In genomic region chr12:107713191-107713590, GRCm38 (mm10) we compare ENCODE assay signal across 19 mouse cellular contexts.
A peak's percentile ranks its signal among the peaks of the same experiment; 100 is the strongest.
DNase-seq lines count a peak whose midpoint lies in the region; ATAC-seq lines count a peak whose summit lies in the region.
"Had no signal": no experiment of that assay in that cellular context is flagged by ENCODE, and none has a peak within 500 bp of the region (broad histone marks: within the 10 kb centered on the region; RNA-seq: fewer than 3 reads in every experiment).

No protein-coding gene starts in this region.

- no peak for ATAC-seq in forebrain, embryonic 12.5 days (ENCODE audit: low FRiP score)
- ATAC-seq in neural tube, embryonic 11.5 days (ENCODE audit: insufficient read depth, low FRiP score, low TSS enrichment): no peak
- no peak for ATAC-seq in neural tube, embryonic 15.5 days (ENCODE audit: low FRiP score)
- 0 out of 2 replicates have a peak, but pooled peaks have one; percentile 39 for ATAC-seq in embryonic facial prominence, embryonic 14.5 days (ENCODE audit: low read depth)
- ATAC-seq: inflammation-experienced regulatory T-cells, adult 6 months; intestine, postnatal 0 days had no signal

- H3K27ac ChIP-seq in forebrain, embryonic 10.5 days: peak overlapping the region; percentile 41
- no peak overlapping the region for H3K27ac ChIP-seq in forebrain, embryonic 12.5 days
- H3K27ac ChIP-seq in neural tube, embryonic 11.5 days (ENCODE audit: low read depth, low read length): no peak overlapping the region
- no peak overlapping the region for H3K27ac ChIP-seq in neural tube, embryonic 15.5 days (replicated peaks)
- no peak overlapping the region for H3K27ac ChIP-seq in embryonic facial prominence, embryonic 14.5 days (replicated peaks; ENCODE audit: low read depth, low read length)
- H3K27ac ChIP-seq: gastrocnemius, adult 2 months; hindbrain, embryonic 15.5 days had no signal

- H3K4me3 ChIP-seq in forebrain, embryonic 10.5 days: no peak overlapping the region
- no peak overlapping the region for H3K4me3 ChIP-seq in forebrain, embryonic 12.5 days (replicated peaks)
- no peak overlapping the region for H3K4me3 ChIP-seq in neural tube, embryonic 11.5 days (ENCODE audit: low read depth, low read length)
- no peak overlapping the region for H3K4me3 ChIP-seq in neural tube, embryonic 15.5 days (replicated peaks)
- no peak overlapping the region for H3K4me3 ChIP-seq in embryonic facial prominence, embryonic 14.5 days (ENCODE audit: low read depth, low read length)
- H3K4me3 ChIP-seq: erythroblast, embryonic 14.5 days; gastrocnemius, adult 2 months; heart, embryonic 12.5 days; hindbrain, embryonic 15.5 days had no signal

- H3K4me1 ChIP-seq in forebrain, embryonic 10.5 days: peaks cover 40% of the 10 kb centered on the region
- H3K4me1 ChIP-seq in forebrain, embryonic 12.5 days: peaks cover 7% of the 10 kb centered on the region
- H3K4me1 ChIP-seq in neural tube, embryonic 11.5 days (ENCODE audit: control insufficient read depth, insufficient read depth, low read length): 0 out of 2 replicates have a peak, but pooled peaks cover 2% of the 10 kb centered on the region
- peaks cover 4% of the 10 kb centered on the region; the same call in 1 of the 2 replicates for H3K4me1 ChIP-seq in neural tube, embryonic 15.5 days
- H3K4me1 ChIP-seq in embryonic facial prominence, embryonic 14.5 days (ENCODE audit: control insufficient read depth, insufficient read depth, low read length): peaks cover 34% of the 10 kb centered on the region

- H3K4me2 ChIP-seq in forebrain, embryonic 12.5 days: no peak overlapping the region
- no peak overlapping the region for H3K4me2 ChIP-seq in neural tube, embryonic 11.5 days (ENCODE audit: low read depth)
- no peak overlapping the region for H3K4me2 ChIP-seq in neural tube, embryonic 15.5 days
- H3K4me2 ChIP-seq in embryonic facial prominence, embryonic 14.5 days (ENCODE audit: low read depth, low read length): no peak overlapping the region; the same call in 1 of the 2 replicates
- H3K4me2 ChIP-seq: heart, embryonic 12.5 days; hindbrain, embryonic 15.5 days had no signal

- H3K9ac ChIP-seq in forebrain, embryonic 12.5 days: no peak overlapping the region
- H3K9ac ChIP-seq in neural tube, embryonic 11.5 days (ENCODE audit: low read length): peak overlapping the region; percentile 24; the same call in 1 of the 2 replicates
- H3K9ac ChIP-seq in neural tube, embryonic 15.5 days (replicated peaks): no peak overlapping the region
- no peak overlapping the region for H3K9ac ChIP-seq in embryonic facial prominence, embryonic 14.5 days (ENCODE audit: low read depth, low read length)
- H3K9ac ChIP-seq: heart, embryonic 12.5 days; hindbrain, embryonic 15.5 days had no signal

- no peaks in the 10 kb centered on the region for H3K36me3 ChIP-seq in forebrain, embryonic 10.5 days (replicated peaks)
- no peaks in the 10 kb centered on the region for H3K36me3 ChIP-seq in forebrain, embryonic 12.5 days (replicated peaks)
- no peaks in the 10 kb centered on the region for H3K36me3 ChIP-seq in neural tube, embryonic 11.5 days (ENCODE audit: control insufficient read depth, insufficient read depth, low read length)
- no peaks in the 10 kb centered on the region for H3K36me3 ChIP-seq in neural tube, embryonic 15.5 days
- no peaks in the 10 kb centered on the region for H3K36me3 ChIP-seq in embryonic facial prominence, embryonic 14.5 days (ENCODE audit: control insufficient read depth, insufficient read depth, low read length)
- H3K36me3 ChIP-seq: heart, embryonic 12.5 days; hindbrain, embryonic 15.5 days had no signal

- 65% methylated on average over 14 of the region's 14 CpGs for WGBS in forebrain, embryonic 10.5 days
- 43% methylated on average over 14 of the region's 14 CpGs for WGBS in forebrain, embryonic 12.5 days
- WGBS in neural tube, embryonic 11.5 days: 61% methylated on average over 14 of the region's 14 CpGs
- whole genome bisulfite sequencing in neural tube, embryonic 15.5 days: 44% methylated on average over 14 of the region's 14 CpGs
- WGBS in embryonic facial prominence, embryonic 14.5 days: 24% methylated on average over 14 of the region's 14 CpGs

- H3K9me3 ChIP-seq in forebrain, embryonic 10.5 days: no peaks in the 10 kb centered on the region
- no peaks in the 10 kb centered on the region for H3K9me3 ChIP-seq in forebrain, embryonic 12.5 days
- no peaks in the 10 kb centered on the region for H3K9me3 ChIP-seq in neural tube, embryonic 11.5 days (ENCODE audit: control insufficient read depth, low read length)
- no peaks in the 10 kb centered on the region for H3K9me3 ChIP-seq in neural tube, embryonic 15.5 days (replicated peaks)
- H3K9me3 ChIP-seq in embryonic facial prominence, embryonic 14.5 days (ENCODE audit: control insufficient read depth, low read length): no peaks in the 10 kb centered on the region
- H3K9me3 ChIP-seq: heart, embryonic 12.5 days; hindbrain, embryonic 15.5 days had no signal

- DNase-seq in forebrain, embryonic 10.5 days (ENCODE audit: extremely low spot score, low spot score): no peak
- no peak for DNase-seq in neural tube, embryonic 11.5 days (ENCODE audit: low spot score)
- peak; percentile 63 for DNase-seq in embryonic facial prominence, embryonic 14.5 days (ENCODE audit: low spot score)
- no peak for DNase-seq in kidney, adult 11 months
- no peak for DNase-seq in kidney, postnatal 14 days
- DNase-seq in thymus, postnatal 36 days: no peak
- DNase-seq: adrenal gland, postnatal 36 days; cerebellum, adult 11-12 months; cerebellum, adult 9-10 months; cerebellum, postnatal 25 days; gastrocnemius, adult 2 months; gastrocnemius, postnatal 25 days had no signal

- no peaks in the 10 kb centered on the region for H3K27me3 ChIP-seq in forebrain, embryonic 10.5 days (ENCODE audit: poor library complexity, severe bottlenecking)
- H3K27me3 ChIP-seq in forebrain, embryonic 12.5 days: no peaks in the 10 kb centered on the region
- no peaks in the 10 kb centered on the region for H3K27me3 ChIP-seq in neural tube, embryonic 11.5 days (ENCODE audit: control insufficient read depth, insufficient read depth, low read length)
- no peaks in the 10 kb centered on the region for H3K27me3 ChIP-seq in neural tube, embryonic 15.5 days (replicated peaks)
- H3K27me3 ChIP-seq in embryonic facial prominence, embryonic 14.5 days (replicated peaks; ENCODE audit: control insufficient read depth, insufficient read depth, low read length): no peaks in the 10 kb centered on the region
- H3K27me3 ChIP-seq: heart, embryonic 12.5 days; hindbrain, embryonic 15.5 days had no signal
